Mouse (Mus musculus): Measurements from ENCODE around the gene Leprot.

Leprot gene

DNA sequence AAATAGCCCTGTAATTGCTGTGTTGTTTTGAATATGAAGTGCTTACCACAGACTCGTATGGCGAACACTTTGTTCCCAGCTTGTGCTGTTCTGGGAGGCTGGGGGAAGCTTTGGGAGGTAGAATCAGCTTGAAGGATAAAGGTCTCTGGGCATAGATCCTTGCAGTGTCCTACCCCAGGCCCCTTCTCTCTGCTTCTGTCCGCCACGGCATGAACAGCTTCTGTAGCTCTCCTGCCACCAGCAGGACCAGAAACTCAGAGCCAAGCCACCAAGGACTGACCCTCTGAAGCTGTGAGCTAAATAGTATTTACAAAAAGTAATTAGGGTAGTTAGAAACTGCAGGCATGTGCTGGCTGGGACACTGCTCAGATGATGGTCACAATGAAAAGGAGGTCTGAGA is 17.2 kb downstream of the Leprot start:
- DNase-seq (ENCODE audit: low read depth, low spot score), result no peak

DNA sequence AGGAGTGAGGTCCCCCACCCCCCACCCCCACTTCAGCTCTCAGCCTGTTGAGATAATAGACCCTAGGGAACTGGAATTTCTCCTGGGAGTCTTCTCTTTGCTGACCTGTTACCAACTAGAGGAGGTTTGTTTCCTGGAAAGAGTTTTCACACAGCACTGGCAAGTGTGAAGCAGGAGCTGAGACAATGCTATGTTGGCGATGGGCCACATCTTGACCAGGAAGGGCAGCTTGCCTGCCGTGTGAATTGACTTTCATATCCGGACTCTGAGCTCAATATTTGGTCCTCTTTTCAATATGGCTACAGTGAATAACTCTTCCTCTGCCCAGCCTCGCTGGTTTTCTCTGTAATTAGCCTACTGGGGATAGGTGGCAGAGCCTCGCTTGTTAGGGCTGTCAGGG is 21.6 kb downstream of the Leprot start:
- no peak for DNase-seq (ENCODE audit: low read depth, low spot score)

DNA sequence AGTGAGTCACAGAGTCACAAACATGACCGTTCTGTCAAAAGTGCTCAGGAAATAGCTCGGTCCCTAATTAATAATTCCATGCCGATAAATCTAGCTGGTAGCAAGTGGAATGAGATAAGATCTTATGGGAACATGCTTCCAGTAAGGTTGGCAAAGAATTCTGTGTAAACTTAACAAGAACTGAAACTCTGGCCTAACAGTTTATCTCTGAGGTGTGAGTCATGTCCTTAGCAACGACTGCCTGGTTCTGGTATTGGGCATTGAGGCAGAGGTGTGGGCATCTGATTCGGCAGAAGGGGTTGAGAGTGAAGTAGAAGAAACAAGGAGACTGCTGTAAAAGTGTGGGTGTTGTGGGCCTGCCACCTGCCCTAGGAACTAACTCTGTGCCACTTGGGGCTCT is 22.3 kb downstream of the Leprot start:
- no peak for DNase-seq (ENCODE audit: low read depth, low spot score)

DNA sequence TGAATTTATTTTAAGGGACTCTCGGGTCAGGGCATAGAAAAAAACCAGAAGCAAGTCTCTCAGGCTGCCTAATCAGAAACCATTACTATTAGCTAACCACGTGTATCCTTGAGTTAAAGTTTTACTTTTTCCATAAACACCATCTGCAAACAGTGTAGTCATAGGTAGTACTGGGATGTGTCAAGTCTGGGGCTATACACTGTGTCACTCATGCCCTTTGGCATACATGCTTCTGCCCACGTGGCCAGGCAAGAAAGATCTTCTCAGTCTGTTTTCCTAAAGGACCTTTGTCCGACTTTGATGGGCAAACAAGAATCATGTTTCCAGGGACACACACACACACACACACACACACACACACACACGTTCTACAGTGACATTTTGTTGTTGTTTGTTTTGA is 27.3 kb downstream of the Leprot start:
- DNase-seq (ENCODE audit: low read depth, low spot score), result no peak

DNA sequence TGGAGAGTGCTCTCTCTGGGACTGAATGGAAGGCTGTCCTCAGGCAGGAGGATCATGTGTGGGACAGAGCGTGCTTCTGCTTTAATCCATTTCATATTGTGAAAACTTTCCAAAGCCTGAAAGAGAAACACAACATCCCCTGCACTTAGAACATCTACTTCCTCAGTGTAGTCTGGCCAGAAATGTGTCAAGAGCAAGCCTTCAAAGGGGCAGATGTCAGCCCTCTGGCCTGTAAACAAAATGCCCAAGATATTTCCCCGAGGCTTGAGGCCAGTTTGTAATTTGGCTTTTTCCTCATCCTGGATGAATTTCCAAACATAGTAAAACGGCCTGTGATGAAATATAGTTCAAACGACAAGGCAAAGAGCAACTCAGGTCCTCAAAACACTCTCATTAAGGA is 28.2 kb downstream of the Leprot start:
- no peak for DNase-seq (ENCODE audit: low read depth, low spot score)

DNA sequence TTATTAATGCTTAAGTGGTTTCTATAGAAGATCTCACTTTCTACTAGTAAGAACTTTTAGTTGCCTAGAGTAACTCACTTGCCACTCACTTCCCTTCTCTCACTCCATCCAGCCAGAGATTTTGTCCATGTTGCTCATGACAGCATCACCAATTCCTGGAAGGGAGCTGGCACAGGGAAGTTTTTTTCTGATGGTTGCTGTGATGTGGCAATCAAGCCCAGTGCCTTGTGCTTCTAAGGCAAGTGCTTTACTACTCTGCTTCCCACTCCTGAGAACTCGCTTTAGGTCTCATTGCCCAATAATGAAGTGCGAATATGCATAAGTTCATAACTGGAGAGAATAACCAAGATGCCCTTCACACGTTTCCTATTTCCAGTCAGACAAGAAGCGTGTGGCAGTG is 35.1 kb downstream of the Leprot start:
- DNase-seq (ENCODE audit: low read depth, low spot score), result no peak

DNA sequence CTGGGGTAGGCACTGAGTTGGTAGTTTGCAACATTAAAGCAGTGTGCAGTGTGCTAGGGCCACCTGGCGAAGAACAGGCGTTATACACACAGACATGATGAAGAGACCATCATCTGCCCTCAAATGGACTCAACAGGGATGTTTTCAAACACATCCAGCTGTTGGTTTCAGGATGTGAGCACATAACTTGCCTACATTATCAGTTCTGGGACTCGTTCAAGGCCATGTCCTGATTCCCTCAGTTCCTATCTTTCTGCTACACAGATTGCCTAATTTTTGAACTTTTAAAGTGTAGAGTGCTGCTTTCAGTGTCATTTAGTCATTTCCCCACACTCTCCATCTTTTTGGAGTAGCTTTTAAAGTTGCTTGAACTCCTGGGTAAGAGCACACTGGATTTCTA is 35.6 kb downstream of the Leprot start:
- DNase-seq (ENCODE audit: low read depth, low spot score), result no peak

DNA sequence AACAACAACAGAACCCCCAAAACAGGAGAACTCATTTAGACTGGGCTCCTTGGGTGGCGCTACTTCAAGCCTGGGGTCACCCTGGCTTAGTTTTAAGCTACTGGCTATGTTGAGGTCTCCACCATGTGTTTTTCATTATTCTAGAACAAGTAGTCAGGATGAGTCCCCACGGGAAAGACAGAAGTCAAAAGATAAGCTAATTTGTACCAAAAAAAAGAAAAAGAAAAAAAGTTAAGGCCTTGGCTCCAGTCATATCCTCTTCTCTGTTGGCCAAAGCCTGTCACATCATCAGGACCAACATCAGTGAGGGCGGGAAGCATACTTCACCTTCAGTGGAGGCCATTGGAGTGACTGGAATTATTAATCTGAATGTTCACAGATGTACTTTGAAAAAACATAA is 37.3 kb downstream of the Leprot start:
- no peak for DNase-seq (ENCODE audit: low read depth, low spot score)

DNA sequence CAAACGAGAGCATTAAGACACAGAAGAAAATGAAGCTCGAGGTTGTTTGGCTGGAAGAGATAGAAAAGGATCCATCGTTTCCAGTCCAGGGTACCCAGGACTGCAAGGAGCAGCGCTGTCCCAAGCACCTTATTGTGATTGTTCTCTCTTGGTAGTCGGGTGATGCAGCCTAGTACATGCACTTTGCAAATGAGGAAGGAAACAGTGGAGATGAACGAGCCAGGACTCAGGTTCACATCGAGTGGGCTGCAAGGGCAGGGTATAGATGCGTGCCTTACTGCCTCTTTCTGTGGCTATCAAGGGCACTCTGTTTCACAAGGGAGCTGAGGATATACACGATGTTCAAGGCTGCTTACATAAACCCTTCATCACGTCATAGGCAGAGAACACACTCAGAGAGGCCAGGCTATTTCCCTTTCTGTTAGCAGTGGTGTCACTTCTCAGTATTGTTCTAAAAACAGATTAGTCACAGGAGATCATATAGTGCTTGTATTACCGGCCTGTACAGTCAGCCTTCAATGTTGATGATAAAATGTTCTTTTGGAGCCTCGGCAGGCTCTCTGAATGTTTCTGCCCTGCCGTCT is 38.8 kb downstream of the Leprot start:
- no peak for DNase-seq (ENCODE audit: low read depth, low spot score)

DNA sequence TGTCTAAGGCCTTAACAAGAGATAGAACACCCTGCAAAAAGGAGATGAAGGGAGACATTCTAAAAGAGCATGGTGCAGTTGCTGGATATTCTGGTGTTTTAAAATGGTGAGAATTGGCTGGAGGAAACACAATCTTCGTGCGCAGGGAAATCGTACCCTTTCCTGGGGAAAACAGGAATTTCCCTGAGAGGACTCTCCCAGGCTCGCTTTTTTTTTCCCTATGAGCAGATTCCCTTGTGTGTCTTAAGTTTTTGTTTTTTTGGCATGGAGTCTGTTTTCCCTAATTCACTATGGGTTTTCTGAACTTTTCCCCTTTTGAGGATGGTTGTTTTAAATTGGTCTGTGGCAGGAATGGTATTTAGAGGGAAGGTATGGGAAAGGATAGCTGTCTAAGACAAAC is 41.7 kb downstream of the Leprot start:
- no peak for DNase-seq (ENCODE audit: low read depth, low spot score)

DNA sequence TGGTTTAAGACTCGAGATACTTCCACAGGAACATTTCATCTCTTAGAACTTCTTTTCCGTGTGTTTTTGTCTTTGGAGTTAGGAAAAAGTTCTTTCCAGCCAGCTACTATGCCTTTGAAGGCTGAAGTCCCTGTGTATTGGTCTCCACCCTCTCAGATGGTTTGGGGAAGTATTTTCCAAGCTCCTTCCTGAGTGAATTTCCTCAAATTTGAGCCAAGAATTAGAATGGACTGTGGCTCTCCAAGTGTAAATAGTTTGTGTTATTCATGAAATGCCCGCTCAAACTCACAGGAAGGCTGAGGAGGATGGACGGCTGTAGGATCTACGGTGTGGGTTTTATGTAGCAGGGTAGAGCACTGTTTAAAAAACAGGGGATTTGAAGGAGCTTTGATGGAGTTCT is 42.1 kb downstream of the Leprot start:
- DNase-seq (ENCODE audit: low read depth, low spot score), result no peak

DNA sequence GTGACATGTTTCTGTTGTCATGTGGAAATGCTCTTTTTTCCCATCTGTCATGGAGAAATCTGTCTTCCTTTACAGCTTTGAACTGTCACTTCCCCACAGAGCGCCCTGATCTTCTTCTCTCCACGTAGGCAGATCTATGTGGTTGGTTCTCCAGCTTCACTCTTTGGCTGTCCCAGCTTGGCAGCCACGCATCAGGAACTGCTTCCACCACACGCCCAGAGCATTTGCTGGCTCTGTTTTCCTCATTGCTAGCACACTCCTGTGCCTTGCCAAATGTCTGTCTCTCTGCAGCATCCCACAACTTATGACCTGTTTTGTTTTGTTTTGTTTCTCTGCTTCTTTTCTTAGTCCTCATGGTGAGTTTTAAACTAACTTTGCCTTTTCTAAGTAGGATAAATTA is 45.4 kb downstream of the Leprot start:
- no peak for DNase-seq (ENCODE audit: low read depth, low spot score)

DNA sequence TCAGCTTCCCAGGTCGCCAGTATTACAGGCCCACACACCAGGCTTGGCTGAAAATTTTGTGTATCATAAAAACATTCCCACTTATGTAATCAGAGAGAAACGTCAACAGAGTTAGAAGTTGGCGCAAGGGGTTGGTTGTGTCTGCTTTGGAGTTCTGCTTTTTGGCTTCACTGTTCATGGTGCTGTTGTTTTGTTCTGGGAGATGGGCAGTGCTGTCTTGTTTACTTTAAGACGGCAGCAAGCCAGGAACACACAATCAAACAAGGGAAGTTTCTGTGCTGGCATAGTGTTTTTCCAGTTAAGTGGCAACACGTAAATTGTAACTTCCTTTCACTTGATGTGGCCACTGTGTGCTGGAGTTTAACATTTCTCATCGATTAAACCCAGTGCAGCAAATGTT is 47.0 kb downstream of the Leprot start:
- no peak for DNase-seq (ENCODE audit: low read depth, low spot score)

DNA sequence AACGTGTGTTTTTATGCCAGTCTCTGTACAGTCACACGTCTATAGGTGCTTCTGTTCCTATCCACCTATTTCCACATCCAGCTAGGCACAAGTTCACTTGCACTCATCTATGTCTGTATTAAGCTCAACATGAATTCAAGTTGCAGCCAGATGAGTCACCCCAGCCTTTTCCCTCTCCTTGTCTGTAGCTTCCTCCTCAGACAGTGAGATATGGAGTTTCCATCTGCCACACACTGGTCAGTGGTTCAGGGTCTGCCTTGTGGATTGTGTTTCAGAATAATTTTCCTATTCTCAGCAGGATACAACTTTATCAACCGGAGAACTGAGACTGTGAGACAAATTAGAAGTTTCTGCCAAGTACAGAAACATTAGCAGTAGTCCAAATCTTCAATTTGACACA is 49.7 kb downstream of the Leprot start:
- DNase-seq (ENCODE audit: low read depth, low spot score), result no peak

DNA sequence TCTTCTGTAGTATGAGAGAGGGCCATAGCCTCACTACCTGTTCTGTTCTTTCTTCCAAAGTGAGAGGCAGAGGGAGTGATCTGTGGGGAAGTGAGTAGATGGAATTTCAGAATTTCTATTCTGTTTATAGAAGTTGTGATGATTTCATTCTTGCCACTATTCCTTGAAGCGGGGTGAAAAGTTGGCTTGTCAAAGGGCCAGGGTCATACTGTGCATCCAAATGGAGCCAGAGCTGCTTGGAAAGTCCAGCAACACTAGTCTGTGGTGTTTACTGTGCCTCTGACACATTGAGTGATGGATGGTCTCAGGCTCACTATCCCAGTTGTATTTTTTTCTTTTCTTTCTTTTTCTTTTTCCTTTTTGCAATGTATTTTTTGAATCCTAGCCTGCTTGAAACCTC is 51.9 kb downstream of the Leprot start:
- no peak for DNase-seq (ENCODE audit: low read depth, low spot score)

DNA sequence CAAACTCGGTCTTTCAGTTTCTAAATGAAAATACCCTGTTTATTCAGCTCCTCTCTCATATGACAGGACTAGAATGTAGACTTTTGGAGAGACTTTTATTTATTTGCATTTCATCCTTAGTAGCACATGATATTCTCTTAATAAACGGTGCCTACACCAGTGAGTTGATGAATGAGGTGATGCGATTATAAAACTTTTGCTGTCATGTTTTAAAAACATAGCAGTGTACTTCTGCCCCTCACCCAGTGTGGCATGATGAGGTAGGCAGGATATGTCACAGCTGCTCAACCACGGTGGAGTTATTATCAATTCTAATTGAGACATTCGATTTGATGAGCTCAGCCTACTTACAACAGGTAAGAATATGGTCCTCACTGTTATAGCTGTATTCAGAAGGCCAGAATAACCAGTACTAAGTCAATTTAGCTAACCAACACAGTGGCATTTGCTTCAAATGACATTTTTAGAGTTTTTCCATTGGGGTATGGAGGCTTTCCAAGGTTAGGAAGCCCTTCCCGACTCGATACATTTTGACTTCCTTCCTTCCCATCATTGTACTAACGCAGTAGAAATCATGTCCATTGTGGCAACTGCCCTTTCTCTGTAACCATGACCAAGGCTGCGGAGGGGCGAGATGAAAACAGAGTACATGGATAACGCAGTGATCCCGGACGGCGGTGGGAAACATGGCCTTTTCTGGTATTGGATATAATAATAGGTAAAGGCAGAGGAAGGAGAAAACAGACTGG is 53.5 kb downstream of the Leprot start:
- DNase-seq (ENCODE audit: low read depth, low spot score), result no peak

DNA sequence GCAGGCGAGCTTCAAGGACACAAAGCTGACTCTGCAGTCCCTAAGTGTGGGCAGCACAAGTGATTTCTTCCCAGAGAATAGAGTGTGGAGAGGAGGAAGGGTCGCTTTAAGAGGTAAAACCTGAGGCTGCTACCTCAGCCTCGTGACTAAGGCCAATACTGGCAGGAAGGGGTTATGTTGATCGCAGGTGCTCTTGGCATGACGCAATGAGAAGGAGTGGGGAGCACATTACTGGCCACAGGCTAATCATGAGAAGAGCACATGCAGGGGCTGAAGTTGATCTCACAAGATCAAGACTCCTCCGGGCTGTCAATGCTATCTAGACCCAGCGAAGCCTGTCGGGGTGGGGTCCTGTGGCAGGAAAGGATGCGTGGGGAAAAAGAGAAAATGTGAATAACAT is 57.8 kb downstream of the Leprot start:
- no peak for DNase-seq (ENCODE audit: low read depth, low spot score)

DNA sequence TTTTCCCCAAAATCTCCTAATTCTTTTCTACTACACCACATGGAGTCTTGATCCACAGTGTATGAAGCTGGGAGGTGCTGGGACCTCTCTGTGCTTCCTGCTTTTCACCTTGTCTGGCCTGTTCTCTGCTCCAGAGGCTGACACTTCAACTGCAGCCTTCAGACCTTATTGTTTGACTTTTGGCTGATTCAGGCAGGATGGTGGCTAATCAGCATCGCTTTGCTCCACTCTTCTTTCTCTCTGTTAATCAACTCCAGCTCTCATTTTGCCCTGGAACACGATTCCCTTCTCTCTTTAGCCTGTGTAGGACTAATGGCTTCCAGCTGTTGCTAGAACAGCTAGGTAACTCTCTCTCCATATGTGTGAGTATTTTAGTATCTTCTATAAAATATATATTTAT is 59.7 kb downstream of the Leprot start:
- no peak for DNase-seq (ENCODE audit: low read depth, low spot score)

DNA sequence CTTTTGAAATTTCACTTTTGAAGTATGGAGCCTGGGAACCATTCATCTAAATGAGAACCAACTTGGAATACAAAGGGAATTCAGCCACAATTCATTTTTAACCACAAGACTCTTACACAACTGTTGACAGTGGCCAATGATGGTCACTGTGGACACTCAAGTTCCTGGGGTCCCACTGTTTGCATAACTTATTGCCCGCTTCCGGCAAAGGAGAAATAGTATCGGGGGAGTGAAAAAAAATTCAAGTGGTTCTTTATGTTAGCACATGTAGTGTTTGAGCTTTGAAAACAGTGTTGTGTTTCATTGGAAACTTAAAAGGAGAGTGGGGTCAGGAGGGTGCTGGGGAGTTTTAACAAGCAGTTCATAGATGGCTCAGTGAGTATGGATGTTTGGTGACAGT is 60.4 kb downstream of the Leprot start:
- no peak for DNase-seq (ENCODE audit: low read depth, low spot score)

All from CD4-positive, CD25-positive, alpha-beta regulatory T cell, adult 2 months (primary cell).